In genomic region chr3:79472362-79472761, GRCm38 (mm10) we compare ENCODE assay signal across 19 mouse cellular contexts.
DNase-seq lines count a peak whose midpoint lies in the region; ATAC-seq and TF ChIP-seq lines count a peak whose summit lies in the region.
"Had no signal": no experiment of that assay in that cellular context is flagged by ENCODE, and none has a peak within 500 bp of the region (broad histone marks: within the 10 kb centered on the region; RNA-seq: fewer than 3 reads in every experiment).

No protein-coding gene starts in this region.

- no peak overlapping the region for H3K4me3 ChIP-seq in heart, postnatal 0 days (ENCODE audit: low read depth, low read length)
- H3K4me3 ChIP-seq: forebrain, embryonic 10.5 days; heart, embryonic 15.5 days; kidney, embryonic 15.5 days had no signal

- H3K36me3 ChIP-seq in heart, postnatal 0 days (replicated peaks; ENCODE audit: control insufficient read depth, insufficient read depth, low read length): peaks cover 25% of the 10 kb centered on the region

- H3K4me1 ChIP-seq in heart, postnatal 0 days (ENCODE audit: control insufficient read depth, insufficient read depth): peaks cover 9% of the 10 kb centered on the region
- H3K4me1 ChIP-seq: forebrain, embryonic 10.5 days; kidney, embryonic 15.5 days had no signal

- no peak overlapping the region for H3K9ac ChIP-seq in heart, postnatal 0 days (replicated peaks; ENCODE audit: low read depth, low read length)
- H3K9ac ChIP-seq: heart, embryonic 15.5 days; kidney, embryonic 15.5 days; liver, postnatal 0 days had no signal

- H3K9me3 ChIP-seq in heart, postnatal 0 days (replicated peaks; ENCODE audit: control insufficient read depth, low read length): no peaks in the 10 kb centered on the region
- H3K9me3 ChIP-seq: forebrain, embryonic 10.5 days; G1E; kidney, embryonic 15.5 days had no signal

- DNase-seq in heart, postnatal 0 days (ENCODE audit: low spot score): no peak
- DNase-seq in heart, postnatal 10 days: no peak
- peak; percentile 73 for DNase-seq in brain, adult 2 months (ENCODE audit: low read depth, low spot score)
- peak; percentile 61 to 75 for DNase-seq in lung, adult 18-20 months
- DNase-seq in embryo, embryonic 11 days: no peak
- no peak for DNase-seq in layer of hippocampus, adult 9-10 months (ENCODE audit: low spot score)
- DNase-seq: cerebellum, adult 9-10 months; heart, adult 11 months; liver; liver, postnatal 0 days; spleen, adult 18-20 months had no signal

- no peak for TF ChIP-seq CTCF in heart, postnatal 0 days (IDR thresholded peaks at IDR 0.05; ENCODE audit: low read depth)

- intact Hi-C loops in heart, postnatal 10 days (cut with DNase I): no loop called here

- no peak for TF ChIP-seq EP300 in heart, postnatal 0 days (IDR thresholded peaks at IDR 0.05; ENCODE audit: low read depth)

- H3K27me3 ChIP-seq in heart, postnatal 0 days (ENCODE audit: control insufficient read depth, insufficient read depth, low read length): no peaks in the 10 kb centered on the region
- H3K27me3 ChIP-seq: heart, embryonic 15.5 days; kidney, embryonic 15.5 days had no signal

- H3K27ac ChIP-seq in heart, postnatal 0 days (ENCODE audit: low read depth): no peak overlapping the region
- H3K27ac ChIP-seq: forebrain, embryonic 10.5 days; kidney, embryonic 15.5 days had no signal

- 72% methylated on average over 5 of the region's 5 CpGs for WGBS in heart, postnatal 0 days

- no peak overlapping the region for H3K4me2 ChIP-seq in heart, postnatal 0 days (ENCODE audit: low read depth, low read length)
- H3K4me2 ChIP-seq: heart, embryonic 15.5 days; kidney, embryonic 15.5 days had no signal

- ATAC-seq in heart, postnatal 0 days (ENCODE audit: insufficient read depth, low read depth): 0 out of 2 replicates have a peak, but pooled peaks have one; percentile 41
- ATAC-seq in megakaryocyte progenitor cell, adult 5-6 weeks (replicated peaks; ENCODE audit: poor library complexity): peak; percentile 26; the same call in 1 of the 2 replicates
- ATAC-seq: CD4-positive, CD25-positive, alpha-beta regulatory T cell, adult 4 months; inflammation-experienced regulatory T-cells, adult 6 months; liver, postnatal 0 days; midbrain, embryonic 16.5 days had no signal

Comparison
In these comparisons a context has a peak if more than half of its experiments do, and no peak if none do; other contexts are left out.
1. DNase-seq: peak in brain, adult 2 months (single experiment) and lung, adult 18-20 months (2 of 2); none in heart, postnatal 0 days (single experiment), heart, postnatal 10 days (0 of 2), embryo, embryonic 11 days (single experiment) and layer of hippocampus, adult 9-10 months (single experiment).